Mouse (Mus musculus) CH12.LX (cell line): ENCODE measurements at regions not wholly inside any gene's neighbourhood (a gene's known extent, or its start where the extent isn't known, plus 50 kb on each side); places are given as distances from the start of the nearest gene placed in this dataset.

Experiments used
- DNase-seq: peaks from one replicate; pipeline ENCODE4 v3.0.0-alpha.2; 2013; ENCODE audit errors: extremely low read depth
- H3K27ac ChIP-seq: 2 replicates; pipeline ENCODE4 v1.5.1; 2012; ENCODE audit warnings: low read depth, mild to moderate bottlenecking, control low read depth, moderate library complexity; ENCODE audit not compliant: insufficient read depth
- H3K27me3 ChIP-seq: replicated peaks from 2 replicates; pipeline ENCODE3; 2012; ENCODE audit warnings: inconsistent platforms
- H3K36me3 ChIP-seq, 2 experiments: replicated peaks in 1 of 2; 2 replicates each; pipeline versions ENCODE3 to v1.6.1; 2012; ENCODE audit warnings: inconsistent platforms in 1 of 2, low read length in 1 of 2, mild to moderate bottlenecking in 1 of 2, mixed read lengths in 1 of 2, moderate library complexity in 1 of 2; ENCODE audit not compliant: control insufficient read depth in 1 of 2, insufficient read depth in 1 of 2
- H3K4me1 ChIP-seq, 2 experiments: 2 replicates each; pipeline ENCODE4 v1.6.1; 2012; ENCODE audit warnings: inconsistent platforms in 1 of 2, moderate library complexity in 1 of 2; ENCODE audit not compliant: insufficient read depth in 2 of 2, control insufficient read depth in 1 of 2
- H3K4me2 ChIP-seq: 2 replicates; pipeline ENCODE4 v1.6.1; 2012; ENCODE audit warnings: low read depth, mild to moderate bottlenecking, control low read depth; ENCODE audit not compliant: poor library complexity, insufficient read depth, severe bottlenecking
- H3K4me3 ChIP-seq, 3 experiments: fragments of 150-350 bp in 1 of 3; sonication (generic) in 1 of 3; replicated peaks in 1 of 3; 2 replicates each; pipeline versions ENCODE3 to v1.5.1; 2011 to 2012; ENCODE audit warnings: low read depth in 2 of 3, low read length in 2 of 3, mild to moderate bottlenecking in 2 of 3, moderate library complexity in 2 of 3, control low read depth in 1 of 3, improper control_type of control experiment in 1 of 3, inconsistent platforms in 1 of 3, mixed read lengths in 1 of 3; ENCODE audit not compliant: poor library complexity in 1 of 3
- H3K79me2 ChIP-seq: replicated peaks from 2 replicates; pipeline ENCODE4 v1.6.1; 2012; ENCODE audit warnings: mild to moderate bottlenecking, moderate library complexity; ENCODE audit not compliant: control insufficient read depth, poor library complexity, insufficient read depth, severe bottlenecking; ENCODE audit errors: extremely low read depth
- H3K9ac ChIP-seq: 2 replicates; pipeline ENCODE4 v1.6.1; 2012; ENCODE audit warnings: low read depth, mild to moderate bottlenecking, control low read depth, moderate library complexity; ENCODE audit not compliant: insufficient read depth
- H3K9me3 ChIP-seq: replicated peaks from 2 replicates; pipeline ENCODE3; 2012; ENCODE audit warnings: low read length, inconsistent platforms, mixed read lengths
- BHLHE40 ChIP-seq: IDR thresholded peaks from 2 replicates; pipeline ENCODE4 v1.6.1; 2011; ENCODE audit warnings: mild to moderate bottlenecking, low read depth, low read length, improper control_type of control experiment
- CHD1 ChIP-seq: IDR thresholded peaks from 2 replicates; pipeline ENCODE4 v1.6.1; 2012; ENCODE audit warnings: low read depth, low read length, improper control_type of control experiment, inconsistent platforms
- CHD2 ChIP-seq: IDR thresholded peaks from 2 replicates; pipeline ENCODE4 v1.6.1; 2011; ENCODE audit warnings: low read length, improper control_type of control experiment
- CTCF ChIP-seq, 2 experiments: IDR thresholded peaks in 1 of 2; conservative IDR thresholded peaks in 1 of 2; 2 replicates each; pipeline ENCODE4 v1.5.1; 2011 to 2012; ENCODE audit warnings: low read depth in 2 of 2, low read length in 2 of 2, improper control_type of control experiment in 1 of 2, inconsistent platforms in 1 of 2, mild to moderate bottlenecking in 1 of 2, moderate library complexity in 1 of 2
- ELF1 ChIP-seq: IDR thresholded peaks from 2 replicates; pipeline ENCODE4 v1.6.1; 2014; ENCODE audit warnings: low read depth, mild to moderate bottlenecking, inconsistent platforms, low read length, improper control_type of control experiment
- HCFC1 ChIP-seq: IDR thresholded peaks from 2 replicates; pipeline ENCODE4 v1.6.1; 2012; ENCODE audit warnings: low read depth, mild to moderate bottlenecking, inconsistent platforms, low read length, improper control_type of control experiment
- JUN ChIP-seq: IDR thresholded peaks from 2 replicates; pipeline ENCODE4 v1.6.1; 2011; ENCODE audit warnings: low read depth, mild to moderate bottlenecking, low read length, improper control_type of control experiment, moderate library complexity; ENCODE audit not compliant: insufficient read depth
- MAFK ChIP-seq: IDR thresholded peaks from 2 replicates; pipeline ENCODE4 v1.6.1; 2011; ENCODE audit warnings: low read length, improper control_type of control experiment; ENCODE audit not compliant: insufficient replicate concordance
- MAZ ChIP-seq: IDR thresholded peaks from 2 replicates; pipeline ENCODE4 v1.6.1; 2012; ENCODE audit warnings: low read depth, mild to moderate bottlenecking, inconsistent platforms, low read length, improper control_type of control experiment, moderate library complexity
- MXI1 ChIP-seq: IDR thresholded peaks from 2 replicates; pipeline ENCODE4 v1.6.1; 2011; ENCODE audit warnings: mild to moderate bottlenecking, low read depth, low read length, improper control_type of control experiment
- NRF1 ChIP-seq: IDR thresholded peaks from 2 replicates; pipeline ENCODE4 v1.6.1; 2014; ENCODE audit warnings: low read depth, mild to moderate bottlenecking, inconsistent platforms, low read length, improper control_type of control experiment, moderate library complexity
- RCOR1 ChIP-seq: conservative IDR thresholded peaks from 2 replicates; pipeline ENCODE4 v1.6.1; 2012; ENCODE audit warnings: low read depth, mild to moderate bottlenecking, inconsistent platforms, low read length, improper control_type of control experiment
- SMC3 ChIP-seq: IDR thresholded peaks from 2 replicates; pipeline ENCODE4 v1.6.1; 2011; ENCODE audit warnings: low read depth, low read length, improper control_type of control experiment
- UBTF ChIP-seq: IDR thresholded peaks from 2 replicates; pipeline ENCODE4 v1.6.1; 2012; ENCODE audit warnings: low read depth, mild to moderate bottlenecking, inconsistent platforms, low read length, improper control_type of control experiment, moderate library complexity
- USF2 ChIP-seq: conservative IDR thresholded peaks from 2 replicates; pipeline ENCODE4 v1.6.1; 2011; ENCODE audit warnings: low read depth, low read length, improper control_type of control experiment
- dilution Hi-C: fragments of 300-500 bp; cut with MboI; formaldehyde crosslinking; loops from 2 replicates; pipeline ENCODE4 v1.14.3; 2020; ENCODE audit warnings: low sequenced_read_pairs; ENCODE audit not compliant: extremely low pct_unique_long_range_greater_than_20kb, extremely low pct_ligation_motif_present
- in situ Hi-C: fragments of 300-500 bp; cut with MboI; formaldehyde crosslinking; loops from 3 replicates; pipeline ENCODE4 v1.14.3; 2019; ENCODE audit warnings: low sequenced_read_pairs, low pct_ligation_motif_present, low pct_unique_long_range_greater_than_20kb, mixed read lengths

DNA sequence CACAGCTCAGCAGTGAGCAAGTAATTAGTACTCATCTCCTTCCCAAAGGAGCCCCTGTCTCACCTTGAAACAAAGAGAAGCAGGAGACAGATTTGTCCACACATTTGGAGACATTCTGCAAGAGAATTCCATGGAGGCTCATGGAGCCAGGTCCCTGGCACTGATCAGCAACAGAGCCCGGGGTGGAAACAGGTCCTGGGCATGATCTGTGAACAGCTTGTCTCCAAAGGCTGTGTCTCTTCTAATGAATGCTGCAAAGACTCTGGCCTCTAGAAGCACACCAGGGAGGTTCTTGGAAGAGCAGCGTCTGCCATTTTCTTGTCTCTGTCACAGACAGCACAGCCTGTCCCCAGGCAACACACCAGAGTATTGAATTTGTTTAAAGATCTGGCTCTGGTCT is 107.5 kb upstream of the Cdh5 start:
- dilution Hi-C loops (no loop called here), in situ Hi-C loops (no loop called here)
- Histone ChIP-seq H3K9ac (no peak overlapping the region), H3K27me3 (no peaks in the 10 kb centered on the region), H3K4me3 (no peak overlapping the region), H3K9me3 (no peaks in the 10 kb centered on the region), H3K4me2 (no peak overlapping the region), H3K79me2 (no peaks in the 10 kb centered on the region), H3K4me1 (no peaks in the 10 kb centered on the region)
- no peak for DNase-seq
- no peak for TF ChIP-seq HCFC1
- TF ChIP-seq MXI1, result no peak
- TF ChIP-seq CHD2, result no peak
- TF ChIP-seq ELF1, result no peak
- no peak for TF ChIP-seq BHLHE40
- TF ChIP-seq MAZ, result no peak
- no peak for TF ChIP-seq CHD1
- no peak for TF ChIP-seq MAFK
- TF ChIP-seq, all 38 proteins: peak for 0
- Histone ChIP-seq H3K27ac (no peak overlapping the region), H3K36me3 (no peaks in the 10 kb centered on the region)

DNA sequence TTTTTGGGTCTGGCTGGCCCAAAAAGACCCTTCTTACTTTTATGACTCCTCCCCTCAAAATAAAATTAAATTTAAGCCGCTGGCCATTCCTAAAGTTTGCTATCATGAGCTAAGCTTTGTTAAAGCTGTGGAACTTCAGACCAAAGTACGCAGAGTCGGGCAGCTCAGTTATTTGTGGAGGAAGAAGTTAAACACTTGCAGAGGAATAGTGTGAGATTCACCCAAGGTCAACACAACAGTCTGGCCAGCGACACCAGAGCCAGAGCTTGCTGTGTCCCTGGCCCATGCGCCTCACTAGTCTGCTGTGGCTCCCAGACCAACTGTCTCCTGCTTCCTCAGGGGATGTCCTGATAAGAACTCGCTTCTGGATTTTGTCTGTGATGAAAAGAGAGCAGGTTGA is 103.3 kb upstream of the Cdh5 start:
- H3K9me3 ChIP-seq, result no peaks in the 10 kb centered on the region
- in situ Hi-C loops (no loop called here), dilution Hi-C loops (no loop called here)
- no peak overlapping the region for H3K27ac ChIP-seq
- H3K36me3 ChIP-seq, result no peaks in the 10 kb centered on the region
- H3K27me3 ChIP-seq, result no peaks in the 10 kb centered on the region
- H3K79me2 ChIP-seq, result no peaks in the 10 kb centered on the region
- no peak for TF ChIP-seq SMC3
- no peak for TF ChIP-seq BHLHE40
- no peak overlapping the region for H3K4me3 ChIP-seq
- H3K4me1 ChIP-seq, result no peaks in the 10 kb centered on the region
- no peak overlapping the region for H3K4me2 ChIP-seq
- H3K9ac ChIP-seq, result no peak overlapping the region
- DNase-seq, result no peak

DNA sequence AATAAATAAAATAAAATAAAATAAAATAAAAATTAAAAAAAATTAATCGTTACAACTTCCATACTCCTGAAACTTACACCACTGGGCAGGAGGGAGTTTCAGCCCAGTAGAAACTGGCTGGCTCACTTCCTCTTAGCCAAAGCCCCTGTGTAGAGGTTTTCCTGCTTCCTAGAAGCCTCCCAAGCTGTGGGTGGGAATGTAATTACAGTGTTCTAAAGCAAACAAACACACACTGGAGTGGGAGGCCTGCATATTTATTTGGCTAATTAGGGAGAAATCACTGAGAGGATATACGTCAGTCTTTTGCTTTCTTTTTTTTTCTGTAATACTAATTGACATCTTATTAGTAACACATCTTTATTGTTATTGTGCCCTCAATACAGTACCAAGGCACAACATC is 94.2 kb upstream of the Cdh5 start:
- no peaks in the 10 kb centered on the region for H3K27me3 ChIP-seq
- TF ChIP-seq UBTF (no peak), CTCF (conservative IDR thresholded peaks at IDR 0.05 in 1 of 2, IDR thresholded peaks at IDR 0.05 in 1 of 2; ENCODE audit: low read depth in 2 of 2, low read length in 2 of 2) (no peak), MAFK (no peak), NRF1 (no peak), RCOR1 (no peak), ELF1 (no peak), HCFC1 (no peak), USF2 (no peak), JUN (no peak)

More for the DNA sequence above, 94.2 kb upstream of the Cdh5 start:
- Histone ChIP-seq H3K4me3 (no peak overlapping the region), H3K4me1 (no peaks in the 10 kb centered on the region), H3K4me2 (no peak overlapping the region), H3K9me3 (no peaks in the 10 kb centered on the region), H3K27ac (no peak overlapping the region), H3K9ac (no peak overlapping the region), H3K79me2 (no peaks in the 10 kb centered on the region), H3K36me3 (no peaks in the 10 kb centered on the region)
- dilution Hi-C loops, result no loop called here
- in situ Hi-C loops, result no loop called here
- no peak for DNase-seq
